16 mouse cellular contexts compared by ENCODE assay signal in genomic region chr16:66201406-66201805, GRCm38 (mm10).
"Had no signal": no experiment of that assay in that cellular context is flagged by ENCODE, and none has a peak within 500 bp of the region (broad histone marks: within the 10 kb centered on the region; RNA-seq: fewer than 3 reads in every experiment).

No protein-coding gene starts in this region.

- DNase-seq: retina, postnatal 1 day; right cerebral cortex, adult 18-20 months; right cerebral cortex, postnatal 14 days; right cerebral cortex, postnatal 25 days; right cerebral cortex, postnatal 4 days; spleen, adult 18-20 months; thymus, adult 18-20 months; thymus, adult 2 months; thymus, postnatal 14 days; thymus, postnatal 25 days; thymus, postnatal 36 days; thymus, postnatal 4 days had no signal

- H3K27me3 ChIP-seq: neural tube, embryonic 13.5 days; neural tube, embryonic 15.5 days; stomach, embryonic 15.5 days had no signal

- H3K4me3 ChIP-seq: neural tube, embryonic 13.5 days; neural tube, embryonic 15.5 days; stomach, embryonic 15.5 days had no signal

- H3K27ac ChIP-seq: neural tube, embryonic 13.5 days; neural tube, embryonic 15.5 days; stomach, embryonic 15.5 days; stomach, postnatal 0 days had no signal

- H3K4me2 ChIP-seq: neural tube, embryonic 13.5 days; neural tube, embryonic 15.5 days; stomach, embryonic 15.5 days had no signal

- H3K4me1 ChIP-seq: neural tube, embryonic 13.5 days; neural tube, embryonic 15.5 days; stomach, embryonic 15.5 days had no signal

- H3K9ac ChIP-seq: neural tube, embryonic 13.5 days; neural tube, embryonic 15.5 days; stomach, embryonic 15.5 days had no signal

- H3K9me3 ChIP-seq: neural tube, embryonic 13.5 days; neural tube, embryonic 15.5 days; stomach, embryonic 15.5 days had no signal

- H3K36me3 ChIP-seq: neural tube, embryonic 13.5 days; neural tube, embryonic 15.5 days; stomach, embryonic 15.5 days had no signal
